Mouse (Mus musculus): ENCODE measurements around the gene Olfr1436.
"Not testable (repeated sequence)": the region's sequence is repeated elsewhere in the genome, so short reads cannot be mapped to it uniquely, and the experiment has no call there.

Gene Olfr1436

GRCm38 (mm10) chr19:12299030-12299429, at the start of gene Olfr1436:
Olfr1436 (minus strand) TSS chr19:12299130.
- DNase-seq (ENCODE audit: low read depth, low spot score): not testable (repeated sequence)

- DNase-seq (ENCODE audit: low read depth, low spot score): no peak
These were observed 36.9 kb upstream of the Olfr1436 start, which contains the start of gene Olfr1438-ps1 for GRCm38 (mm10) chr19:12335810-12336209. Olfr1438-ps1 (minus strand) TSS chr19:12335910.

GRCm38 (mm10) chr19:12325001-12325400, 26.1 kb upstream of the Olfr1436 start, which contains the start of gene Olfr1437:
Olfr1437 (minus strand) TSS chr19:12325101.
- DNase-seq (ENCODE audit: low read depth, low spot score): no peak

GRCm38 (mm10) chr19:12292979-12293378, 6.0 kb downstream of the Olfr1436 start:
- DNase-seq (ENCODE audit: low read depth, low spot score): no peak

GRCm38 (mm10) chr19:12279554-12279953, 19.4 kb downstream of the Olfr1436 start, which contains the start of gene Olfr1434:
Olfr1434 (plus strand) TSS chr19:12279854.
- DNase-seq (ENCODE audit: low read depth, low spot score): no peak

GRCm38 (mm10) chr19:12260732-12261131, 38.2 kb downstream of the Olfr1436 start, which contains the start of gene Olfr235:
Olfr235 (plus strand) TSS chr19:12261032.
- no peak for DNase-seq (ENCODE audit: low read depth, low spot score)
